Mouse (Mus musculus) large intestine, adult 2 months (tissue): Measurements from ENCODE around the gene Mpped1. TPM values are rescaled to one million over a fixed set of nuclear protein-coding genes. Genes with fewer than 3 reads are reported as not detected.

Source experiments
- DNase-seq: peaks from one replicate; pipeline ENCODE4 v3.0.0-alpha.2; 2012; ENCODE audit warnings: low read depth, low spot score
- WGBS: fragments of 180-500 bp; shearing (Covaris S2); methylation state at CpG from one replicate; pipeline ENCODE4 v1.1.7; 2018; 5-methylcytosine and 5-hydroxymethylcytosine counted together
- polyA plus RNA-seq: library from polyadenylated mRNA; depleted of rRNA; stranded (reverse); fragments of >200 nt; gene quantifications from 2 replicates; pipeline ENCODE4 v1.2.3, GENCODE M21; 2012

The Mpped1 gene
- polyA plus RNA-seq, 1 experiment = not detected

GRCm38 (mm10) chr15:83782284-83782683 is 3.0 kb downstream of the Mpped1 start:
- no peak for DNase-seq
- 73% methylated on average over 9 of the region's 9 CpGs for WGBS

- WGBS = 70% methylated on average over 9 of the region's 9 CpGs
- no peak for DNase-seq
Observed at GRCm38 (mm10) chr15:83784772-83785171, 5.5 kb downstream of the Mpped1 start.

DNA sequence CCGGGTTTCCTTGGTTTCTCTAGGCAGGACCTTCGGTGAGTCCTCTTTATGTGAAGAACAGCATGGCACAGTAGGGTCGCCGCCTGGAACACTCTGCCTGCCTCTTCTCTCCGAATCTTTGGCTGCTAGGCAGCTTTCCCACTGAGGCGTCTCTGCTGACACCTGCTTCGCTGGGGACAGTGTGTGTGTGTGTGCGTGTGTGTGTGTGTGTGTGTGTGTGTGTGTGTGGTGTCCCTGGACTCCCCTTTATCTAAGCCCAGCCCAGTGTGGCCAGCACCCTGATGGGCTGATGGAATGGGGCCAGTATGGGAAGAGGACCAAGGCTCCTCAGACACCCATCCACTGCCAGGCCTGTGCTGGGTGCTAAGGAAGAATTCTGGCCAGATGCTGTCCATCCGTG is 9.8 kb downstream of the Mpped1 start:
- DNase-seq = no peak
- 65% methylated on average over 9 of the region's 9 CpGs for WGBS

DNA sequence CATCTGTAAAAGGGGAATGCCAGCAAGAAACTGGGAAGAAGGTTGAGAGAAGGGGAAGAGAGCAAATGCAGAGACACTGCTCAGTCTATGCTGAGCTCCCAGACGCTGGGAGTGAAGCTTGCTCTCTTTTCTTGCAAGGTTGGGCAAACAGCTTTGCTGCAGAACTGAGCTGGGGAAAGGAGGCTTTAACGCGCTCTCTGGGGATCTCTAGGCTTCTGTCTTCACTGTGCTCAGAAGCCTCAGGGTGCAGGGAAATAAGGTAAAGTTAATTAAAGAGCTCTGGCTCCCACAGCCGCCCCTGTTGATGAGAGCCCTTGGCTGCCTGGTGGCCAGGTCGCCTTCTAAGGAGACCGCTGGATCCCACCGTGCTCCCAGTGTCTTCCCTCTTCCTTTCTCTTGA is 17.7 kb downstream of the Mpped1 start:
- 61% methylated on average over 7 of the region's 7 CpGs for WGBS
- no peak for DNase-seq

DNA sequence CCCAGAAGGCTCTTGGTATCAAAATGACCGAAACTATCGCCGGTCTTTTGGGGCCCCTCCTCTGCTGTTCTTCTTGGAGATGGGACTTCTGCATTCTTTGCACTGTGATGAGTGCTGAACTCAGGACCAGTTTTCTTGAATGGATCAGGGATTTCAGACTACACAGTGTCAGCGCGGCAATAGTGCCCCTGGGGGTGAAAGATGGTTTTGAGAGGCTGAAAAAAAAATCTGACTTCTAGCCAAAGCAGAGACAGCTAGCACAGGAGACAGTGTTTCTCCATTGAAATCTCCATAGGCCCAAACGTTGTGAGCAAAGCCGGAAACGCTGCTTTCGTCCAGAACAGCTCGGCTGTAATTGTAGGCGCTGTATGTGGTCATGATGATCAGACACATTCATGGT is 19.7 kb downstream of the Mpped1 start:
- DNase-seq = no peak
- 80% methylated on average over 11 of the region's 11 CpGs for WGBS

GRCm38 (mm10) chr15:83801011-83801410 is 21.7 kb downstream of the Mpped1 start:
- no peak for DNase-seq
- 42% methylated on average over 5 of the region's 5 CpGs for WGBS

- 74% methylated on average over 6 of the region's 6 CpGs for WGBS
- DNase-seq = no peak
Observed at GRCm38 (mm10) chr15:83814106-83814505, 34.8 kb downstream of the Mpped1 start.

- WGBS = 83% methylated on average over 8 of the region's 8 CpGs
Observed at GRCm38 (mm10) chr15:83828011-83828410, 48.7 kb downstream of the Mpped1 start.

DNA sequence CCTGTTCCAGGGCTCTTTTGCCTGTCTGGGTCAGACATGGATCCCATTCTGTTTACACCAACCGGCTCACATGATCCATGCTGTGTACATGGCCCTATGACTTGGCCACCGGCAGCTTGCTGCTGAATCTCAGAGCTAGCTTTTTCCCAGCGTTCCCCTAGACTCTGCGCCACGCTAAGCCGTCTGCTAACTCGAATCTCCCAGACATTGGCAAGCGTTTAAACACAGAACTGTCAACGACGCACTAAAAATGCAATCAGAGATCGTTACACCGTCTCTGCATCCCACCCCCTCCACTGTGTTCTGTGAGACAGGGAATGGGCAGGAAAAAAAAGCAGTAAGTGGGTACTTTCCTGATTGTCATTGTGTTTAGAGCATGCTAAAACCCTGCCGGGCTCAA is 50.0 kb downstream of the Mpped1 start:
- no peak for DNase-seq
- WGBS = 52% methylated on average over 13 of the region's 13 CpGs

More at GRCm38 (mm10) chr15:83828011-83828410, 48.7 kb downstream of the Mpped1 start:
- no peak for DNase-seq

DNA sequence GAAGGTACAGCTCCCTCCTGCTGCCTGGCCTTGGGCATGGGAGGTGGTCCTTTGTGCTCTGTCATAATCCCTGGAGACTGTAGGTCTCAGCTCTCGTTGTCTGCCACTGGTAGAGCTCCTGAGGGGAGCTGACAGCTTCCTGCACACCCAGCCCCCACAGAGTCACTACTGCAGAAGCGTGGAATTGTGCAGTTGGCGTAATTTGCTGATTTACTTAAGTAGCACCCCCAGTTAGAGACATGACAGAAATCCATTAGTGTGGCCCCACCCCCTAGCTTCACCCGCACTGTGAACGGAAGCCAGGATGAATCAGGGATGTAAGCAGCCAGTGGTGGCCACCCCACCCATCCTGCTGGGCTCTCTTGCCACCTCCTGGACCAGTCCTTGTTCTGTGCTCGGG is 53.0 kb downstream of the Mpped1 start:
- no peak for DNase-seq
- WGBS = 66% methylated on average over 6 of the region's 6 CpGs

DNA sequence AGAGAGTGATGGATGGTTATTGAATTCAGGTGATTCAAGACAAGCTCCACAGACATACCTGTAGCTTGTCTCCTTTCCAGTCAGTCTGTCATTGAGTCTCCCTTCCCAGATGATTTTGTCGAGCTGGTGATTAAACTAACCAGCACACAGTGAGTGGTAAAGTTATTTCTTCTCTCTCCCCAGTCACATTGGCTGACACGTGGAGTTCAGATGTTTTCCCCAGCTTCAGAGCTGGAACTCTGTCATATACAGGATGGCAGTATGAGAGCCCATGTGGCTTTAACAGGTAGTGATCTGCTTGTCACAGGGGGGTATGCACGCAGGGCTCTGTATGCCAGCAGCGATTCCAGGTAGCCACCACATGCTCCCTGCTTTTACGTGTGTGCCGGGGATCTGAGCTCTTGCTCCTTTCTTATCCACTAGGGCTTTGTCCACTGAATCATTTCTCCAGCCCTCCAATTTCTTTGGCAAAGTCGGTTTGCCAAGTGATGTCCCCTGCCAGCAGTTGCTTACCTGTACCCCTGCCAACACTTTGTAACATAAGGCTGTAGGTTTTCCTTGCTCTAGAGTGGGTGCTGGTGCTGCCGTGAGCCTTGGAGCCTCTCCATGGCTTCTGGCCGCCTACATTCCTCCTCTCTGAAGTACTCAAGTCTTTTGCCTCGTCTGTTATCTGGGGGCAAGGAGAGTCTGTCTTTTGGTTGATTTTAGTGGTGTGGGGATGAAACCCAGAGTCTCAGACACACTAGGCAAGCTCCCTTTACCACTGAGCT is 61.9 kb downstream of the Mpped1 start:
- 66% methylated on average over 10 of the region's 10 CpGs for WGBS

GRCm38 (mm10) chr15:83842419-83842818 is 63.2 kb downstream of the Mpped1 start:
- 77% methylated on average over 12 of the region's 12 CpGs for WGBS

More for the DNA sequence above, 61.9 kb downstream of the Mpped1 start:
- no peak for DNase-seq

GRCm38 (mm10) chr15:83842915-83843789 is 63.9 kb downstream of the Mpped1 start:
- no peak for DNase-seq
- WGBS = 64% methylated on average over 22 of the region's 22 CpGs

More at GRCm38 (mm10) chr15:83842419-83842818, 63.2 kb downstream of the Mpped1 start:
- DNase-seq = no peak

DNA sequence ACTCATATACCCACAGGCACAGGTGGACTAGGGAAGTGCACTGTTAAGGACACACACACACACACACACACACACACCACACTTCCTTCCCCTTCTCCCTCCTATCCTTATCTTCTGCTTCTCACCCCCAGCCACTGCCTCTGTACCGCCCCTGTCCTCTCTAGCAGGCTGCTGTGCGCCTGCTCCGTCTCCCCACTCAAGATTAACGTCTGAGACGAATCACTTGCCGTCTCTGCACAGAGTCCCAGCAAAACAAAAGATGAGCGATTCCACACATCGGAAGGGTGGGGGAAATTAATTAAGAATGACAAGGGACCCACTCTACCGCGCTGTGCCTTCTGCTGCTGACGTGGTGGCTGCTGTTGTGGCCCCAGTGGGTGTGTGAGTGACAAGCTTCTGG is 66.5 kb downstream of the Mpped1 start:
- WGBS = 70% methylated on average over 11 of the region's 11 CpGs
- no peak for DNase-seq

DNA sequence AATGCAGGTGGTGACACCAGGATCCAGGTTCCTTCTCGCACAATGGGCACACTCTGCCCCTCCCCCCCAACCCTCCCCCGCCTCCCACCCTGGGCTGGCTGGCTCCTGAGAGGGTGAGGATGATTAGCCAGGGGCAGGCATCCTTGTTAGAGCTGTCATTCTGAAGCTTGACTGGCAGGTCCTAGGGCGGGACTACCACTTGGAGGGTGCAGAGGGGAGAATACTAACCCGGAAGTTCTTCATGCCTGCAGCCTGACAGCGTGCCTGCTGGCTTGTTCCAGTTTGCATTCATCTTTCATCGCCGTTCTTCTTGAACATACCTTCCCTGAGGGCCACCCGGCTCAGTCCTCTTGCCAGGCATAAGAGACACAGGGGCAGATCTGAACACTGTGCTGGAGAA is 67.3 kb downstream of the Mpped1 start:
- no peak for DNase-seq
- WGBS = 34% methylated on average over 8 of the region's 8 CpGs

DNA sequence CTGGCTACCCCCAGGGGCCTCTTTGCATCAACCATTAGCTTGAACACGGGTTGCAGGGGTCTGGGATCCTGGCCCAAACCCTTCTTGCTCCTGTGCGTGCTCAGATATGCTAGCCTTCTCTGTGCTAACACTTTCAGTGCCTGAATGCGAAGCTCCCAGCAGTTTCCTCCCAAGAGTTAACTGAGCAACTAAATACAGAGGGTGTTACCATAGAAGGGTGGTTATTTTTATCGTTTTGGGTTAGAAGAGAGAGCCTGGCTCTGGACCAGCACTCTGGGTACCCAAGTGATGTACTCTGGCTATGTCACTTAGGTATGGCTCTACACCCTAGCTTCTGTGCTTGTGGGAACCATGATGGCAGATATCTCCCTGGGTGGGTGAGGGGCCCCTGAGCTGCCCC is 68.2 kb downstream of the Mpped1 start:
- no peak for DNase-seq
- WGBS = 58% methylated on average over 4 of the region's 4 CpGs

DNA sequence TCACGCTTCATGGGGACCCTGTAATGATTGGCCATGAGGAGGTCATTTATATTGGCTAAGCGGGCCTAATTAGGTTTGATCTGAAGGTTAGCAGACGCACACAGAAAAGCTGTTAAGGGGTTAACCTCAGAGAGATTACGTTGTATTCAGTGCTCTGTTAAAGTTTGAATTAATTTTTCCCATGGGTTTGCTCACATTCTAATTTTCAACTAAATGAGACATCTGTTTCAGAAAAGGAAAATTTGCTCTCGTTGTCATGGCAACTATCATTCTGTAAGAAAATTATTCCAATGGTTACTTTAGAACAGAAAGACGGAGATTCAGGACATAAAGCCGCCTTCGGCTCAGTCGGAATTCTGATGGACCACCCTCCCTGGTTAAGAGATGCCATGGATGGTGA is 68.9 kb downstream of the Mpped1 start:
- DNase-seq = no peak
- WGBS = 72% methylated on average over 9 of the region's 9 CpGs

- WGBS = 55% methylated on average over 5 of the region's 5 CpGs
- no peak for DNase-seq
Observed at GRCm38 (mm10) chr15:83853400-83853811, 74.1 kb downstream of the Mpped1 start.

- peak; percentile 3 for DNase-seq
- 16% methylated on average over 8 of the region's 8 CpGs for WGBS
Observed at GRCm38 (mm10) chr15:83857129-83857528, 77.9 kb downstream of the Mpped1 start.

- WGBS = 78% methylated on average over 5 of the region's 5 CpGs
- DNase-seq = no peak
Observed at GRCm38 (mm10) chr15:83865626-83866025, 86.4 kb downstream of the Mpped1 start.

DNA sequence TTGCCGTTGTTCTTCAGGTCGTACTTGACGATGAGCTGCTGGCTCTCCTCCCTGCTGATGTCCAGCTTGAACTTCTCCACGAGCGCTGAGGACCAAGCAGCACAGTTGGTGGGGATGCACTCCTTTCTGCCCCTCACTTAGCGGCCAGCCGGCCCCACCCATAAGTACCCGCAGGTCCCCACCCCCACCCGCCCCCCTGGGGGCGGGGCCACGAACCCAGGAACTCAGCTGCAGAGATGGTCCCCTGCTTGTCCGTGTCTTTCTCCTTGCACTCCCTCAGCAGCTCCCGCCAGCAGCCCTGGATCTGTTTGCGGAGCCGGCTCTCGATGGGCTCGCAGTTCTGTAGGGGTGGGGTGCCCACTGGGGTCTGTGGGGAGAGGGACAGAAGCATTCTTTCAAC is 91.7 kb downstream of the Mpped1 start:
- 8% methylated on average over 17 of the region's 17 CpGs for WGBS
- no peak for DNase-seq
